Mouse (Mus musculus) forebrain, postnatal 0 days (tissue): ENCODE measurements around the gene 4930564D02Rik. TPM values are rescaled to one million over a fixed set of nuclear protein-coding genes. Genes with fewer than 3 reads are reported as not detected.

Experiments
- ATAC-seq: fragments of 200-750 bp; cut with Nextera tagmentation; 2 replicates; pipeline ENCODE4 v1.8.0; 2017; ENCODE audit warnings: mild to moderate bottlenecking, moderate library complexity
- DNase-seq: peaks from one replicate; pipeline ENCODE4 v3.0.0-alpha.2; 2015
- H3K27ac ChIP-seq: fragments of 300-500 bp; sonication (generic); 2 replicates; pipeline ENCODE4 v1.5.1; 2014; ENCODE audit warnings: low read depth, mild to moderate bottlenecking, antibody characterized with exemption, low read length, moderate library complexity, mixed read lengths
- H3K27me3 ChIP-seq: fragments of 300-500 bp; sonication (generic); 2 replicates; pipeline ENCODE4 v1.6.1; 2014; ENCODE audit warnings: mild to moderate bottlenecking, low read length, mixed read lengths; ENCODE audit not compliant: insufficient read depth
- H3K36me3 ChIP-seq: fragments of 300-500 bp; sonication (generic); 2 replicates; pipeline ENCODE4 v1.6.1; 2014; ENCODE audit warnings: mild to moderate bottlenecking, moderate library complexity; ENCODE audit not compliant: insufficient read depth
- H3K4me1 ChIP-seq: fragments of 300-500 bp; sonication (generic); 2 replicates; pipeline ENCODE4 v1.6.1; 2014; ENCODE audit warnings: antibody characterized with exemption; ENCODE audit not compliant: insufficient read depth
- H3K4me2 ChIP-seq: fragments of 300-500 bp; sonication (generic); 2 replicates; pipeline ENCODE4 v1.6.1; 2014; ENCODE audit warnings: low read depth, mild to moderate bottlenecking, moderate library complexity
- H3K4me3 ChIP-seq: fragments of 300-500 bp; sonication (generic); 2 replicates; pipeline ENCODE4 v1.5.1; 2014; ENCODE audit warnings: low read depth, low read length, mixed read lengths
- H3K9ac ChIP-seq: fragments of 300-500 bp; sonication (generic); 2 replicates; pipeline ENCODE4 v1.6.1; 2014; ENCODE audit warnings: mild to moderate bottlenecking
- H3K9me3 ChIP-seq: fragments of 300-500 bp; sonication (generic); 2 replicates; pipeline ENCODE4 v1.6.1; 2016; ENCODE audit warnings: low read length
- CTCF ChIP-seq: sonication (generic); IDR thresholded peaks from 2 replicates; pipeline ENCODE4 v1.5.1; 2016; ENCODE audit warnings: antibody characterized with exemption, control low read depth, low read depth
- WGBS: fragments of 180-500 bp; shearing (Covaris S2); extraction: QIAGEN DNeasy Blood & Tissue Kit; methylation state at CpG from one replicate; pipeline ENCODE4 v1.1.7; 2014; 5-methylcytosine and 5-hydroxymethylcytosine counted together
- polyA plus RNA-seq: library from polyadenylated mRNA; unstranded; fragments of >200 nt; fragmentation: Nextera tagmentation; extraction: Ambion mirVana; gene quantifications from 2 replicates; pipeline ENCODE4 v1.2.1, GENCODE M21; 2015
- total RNA-seq: library from RNA; depleted of rRNA; stranded (reverse); fragments of >200 nt; gene quantifications from 2 replicates; pipeline ENCODE4 v1.2.3, GENCODE M21; 2014

Gene 4930564D02Rik
- total and polyA plus RNA-seq, 2 experiments from 2014 or later, result not detected

GRCm38 (mm10) chr3:105036281-105036847 lies 30.3 kb upstream of the 4930564D02Rik start:
- DNase-seq, result no peak
- H3K4me2 ChIP-seq, result no peak overlapping the region
- H3K36me3 ChIP-seq, result peaks cover 56% of the 10 kb centered on the region
- H3K4me3 ChIP-seq, result no peak overlapping the region
- H3K27ac ChIP-seq, result no peak overlapping the region
- no peaks in the 10 kb centered on the region for H3K27me3 ChIP-seq
- H3K4me1 ChIP-seq, result no peaks in the 10 kb centered on the region
- no peaks in the 10 kb centered on the region for H3K9me3 ChIP-seq
- no peak for ATAC-seq
- no peak for TF ChIP-seq CTCF
- WGBS, result 76% methylated on average over 10 of the region's 10 CpGs
- no peak overlapping the region for H3K9ac ChIP-seq

- H3K9me3 ChIP-seq, result no peaks in the 10 kb centered on the region
- peaks cover 49% of the 10 kb centered on the region for H3K36me3 ChIP-seq
- ATAC-seq (no peak), DNase-seq (no peak)
- H3K4me3 ChIP-seq, result no peak overlapping the region
- no peaks in the 10 kb centered on the region for H3K27me3 ChIP-seq
- no peaks in the 10 kb centered on the region for H3K4me1 ChIP-seq
- 90% methylated on average over 6 of the region's 6 CpGs for WGBS
- H3K4me2 ChIP-seq, result no peak overlapping the region
- TF ChIP-seq CTCF, result no peak
- no peak overlapping the region for H3K9ac ChIP-seq
- H3K27ac ChIP-seq, result no peak overlapping the region
These were observed 29.3 kb upstream of the 4930564D02Rik start for GRCm38 (mm10) chr3:105037240-105037770.

- no peak overlapping the region for H3K4me3 ChIP-seq
- H3K4me1 ChIP-seq, result no peaks in the 10 kb centered on the region
- peaks cover 32% of the 10 kb centered on the region for H3K36me3 ChIP-seq
- ATAC-seq (peak; percentile 73), DNase-seq (peak; percentile 29)
- no peak overlapping the region for H3K4me2 ChIP-seq
- H3K27ac ChIP-seq, result no peak overlapping the region
- no peak for TF ChIP-seq CTCF
- H3K27me3 ChIP-seq, result no peaks in the 10 kb centered on the region
- H3K9ac ChIP-seq, result no peak overlapping the region
- no peaks in the 10 kb centered on the region for H3K9me3 ChIP-seq
- 24% methylated on average over 8 of the region's 8 CpGs for WGBS
These were observed 26.6 kb upstream of the 4930564D02Rik start for GRCm38 (mm10) chr3:105040002-105040401.

GRCm38 (mm10) chr3:105040983-105041625 lies 25.5 kb upstream of the 4930564D02Rik start:
- Histone ChIP-seq H3K4me3 (no peak overlapping the region), H3K27me3 (no peaks in the 10 kb centered on the region), H3K9ac (no peak overlapping the region), H3K36me3 (peaks cover 21% of the 10 kb centered on the region), H3K9me3 (no peaks in the 10 kb centered on the region), H3K4me2 (no peak overlapping the region), H3K27ac (no peak overlapping the region), H3K4me1 (no peaks in the 10 kb centered on the region)
- no peak for TF ChIP-seq CTCF
- WGBS, result 97% methylated on average over 9 of the region's 9 CpGs
- DNase-seq (no peak), ATAC-seq (no peak)

GRCm38 (mm10) chr3:105043746-105044145 lies 22.9 kb upstream of the 4930564D02Rik start:
- no peak overlapping the region for H3K27ac ChIP-seq
- no peaks in the 10 kb centered on the region for H3K9me3 ChIP-seq
- no peak overlapping the region for H3K4me3 ChIP-seq
- DNase-seq (no peak), ATAC-seq (no peak)
- H3K9ac ChIP-seq, result no peak overlapping the region
- no peaks in the 10 kb centered on the region for H3K27me3 ChIP-seq
- no peak overlapping the region for H3K4me2 ChIP-seq
- WGBS, result 90% methylated on average over 5 of the region's 5 CpGs
- peaks cover 3% of the 10 kb centered on the region; the same call in 1 of the 2 replicates for H3K4me1 ChIP-seq
- peak; percentile 21; the same call in 1 of the 2 replicates for TF ChIP-seq CTCF
- no peaks in the 10 kb centered on the region for H3K36me3 ChIP-seq

- no peak for DNase-seq
- no peak overlapping the region for H3K4me2 ChIP-seq
- ATAC-seq, result no peak
- H3K9ac ChIP-seq, result no peak overlapping the region
- TF ChIP-seq CTCF, result no peak
- H3K27ac ChIP-seq, result no peak overlapping the region
- H3K27me3 ChIP-seq, result no peaks in the 10 kb centered on the region
- H3K36me3 ChIP-seq, result no peaks in the 10 kb centered on the region
- no peaks in the 10 kb centered on the region for H3K9me3 ChIP-seq
- H3K4me1 ChIP-seq, result peaks cover 15% of the 10 kb centered on the region
- WGBS, result 81% methylated on average over 5 of the region's 5 CpGs
- H3K4me3 ChIP-seq, result no peak overlapping the region
These were observed 19.8 kb upstream of the 4930564D02Rik start for GRCm38 (mm10) chr3:105046870-105047269.

GRCm38 (mm10) chr3:105047616-105048015 lies 19.0 kb upstream of the 4930564D02Rik start:
- Histone ChIP-seq H3K4me3 (no peak overlapping the region), H3K4me1 (peaks cover 15% of the 10 kb centered on the region), H3K36me3 (no peaks in the 10 kb centered on the region), H3K27me3 (no peaks in the 10 kb centered on the region), H3K27ac (no peak overlapping the region), H3K4me2 (no peak overlapping the region), H3K9me3 (no peaks in the 10 kb centered on the region), H3K9ac (no peak overlapping the region)
- DNase-seq, result no peak
- TF ChIP-seq CTCF, result no peak
- 80% methylated on average over 8 of the region's 8 CpGs for WGBS
- no peak for ATAC-seq
